Mouse (Mus musculus) testis, adult 2 months (tissue): Measurements from ENCODE around the gene Babam2. TPM values are rescaled to one million over a fixed set of nuclear protein-coding genes. Genes with fewer than 3 reads are reported as not detected.

Source experiments
- H3K27ac ChIP-seq: fragments of 200-500 bp; 2 replicates; pipeline ENCODE4 v1.5.1; 2012; ENCODE audit warnings: low read depth, low read length; ENCODE audit not compliant: control insufficient read depth, insufficient read depth
- H3K27me3 ChIP-seq: fragments of 200-500 bp; 2 replicates; pipeline ENCODE4 v1.6.1; 2012; ENCODE audit warnings: mild to moderate bottlenecking, low read length, moderate library complexity; ENCODE audit not compliant: control insufficient read depth, insufficient read depth
- H3K36me3 ChIP-seq: fragments of 200-500 bp; 2 replicates; pipeline ENCODE4 v1.6.1; 2012; ENCODE audit warnings: mild to moderate bottlenecking, low read length; ENCODE audit not compliant: control insufficient read depth, insufficient read depth
- H3K4me1 ChIP-seq: fragments of 200-500 bp; 2 replicates; pipeline ENCODE4 v1.6.1; 2012; ENCODE audit warnings: low read length; ENCODE audit not compliant: control insufficient read depth, insufficient read depth
- H3K4me3 ChIP-seq: fragments of 200-500 bp; 2 replicates; pipeline ENCODE4 v1.5.1; 2012; ENCODE audit warnings: low read depth, mild to moderate bottlenecking, low read length, moderate library complexity, mixed read lengths; ENCODE audit not compliant: control insufficient read depth
- CTCF ChIP-seq: fragments of 200-500 bp; IDR thresholded peaks from 2 replicates; pipeline ENCODE4 v1.5.1; 2012; ENCODE audit warnings: low read depth, mild to moderate bottlenecking, inconsistent platforms, low read length, moderate library complexity; ENCODE audit not compliant: control insufficient read depth, insufficient read depth, insufficient replicate concordance
- POLR2A ChIP-seq: fragments of 200-500 bp; IDR thresholded peaks from 2 replicates; pipeline ENCODE4 v1.6.1; 2012; ENCODE audit warnings: low read depth, mild to moderate bottlenecking, inconsistent platforms, low read length, moderate library complexity; ENCODE audit not compliant: control insufficient read depth
- polyA plus RNA-seq: library from polyadenylated mRNA; depleted of rRNA; stranded (reverse); fragments of >200 nt; gene quantifications from 2 replicates; pipeline ENCODE4 v1.2.3, GENCODE M21; 2012

The Babam2 gene
- polyA plus RNA-seq, 1 experiment, result 38.5 TPM

GRCm38 (mm10) chr5:31940876-31941275 is 243.4 kb downstream of the Babam2 start:
- no peaks in the 10 kb centered on the region for H3K4me1 ChIP-seq
- no peak overlapping the region for H3K27ac ChIP-seq
- no peaks in the 10 kb centered on the region for H3K27me3 ChIP-seq
- H3K4me3 ChIP-seq, result no peak overlapping the region
- no peaks in the 10 kb centered on the region for H3K36me3 ChIP-seq
- TF ChIP-seq POLR2A (no peak), CTCF (no peak)

GRCm38 (mm10) chr5:31947185-31947584 is 249.7 kb downstream of the Babam2 start:
- Histone ChIP-seq H3K4me1 (no peaks in the 10 kb centered on the region), H3K27me3 (no peaks in the 10 kb centered on the region), H3K27ac (no peak overlapping the region), H3K36me3 (no peaks in the 10 kb centered on the region), H3K4me3 (no peak overlapping the region)
- no peak for TF ChIP-seq CTCF
- TF ChIP-seq POLR2A, result no peak

DNA sequence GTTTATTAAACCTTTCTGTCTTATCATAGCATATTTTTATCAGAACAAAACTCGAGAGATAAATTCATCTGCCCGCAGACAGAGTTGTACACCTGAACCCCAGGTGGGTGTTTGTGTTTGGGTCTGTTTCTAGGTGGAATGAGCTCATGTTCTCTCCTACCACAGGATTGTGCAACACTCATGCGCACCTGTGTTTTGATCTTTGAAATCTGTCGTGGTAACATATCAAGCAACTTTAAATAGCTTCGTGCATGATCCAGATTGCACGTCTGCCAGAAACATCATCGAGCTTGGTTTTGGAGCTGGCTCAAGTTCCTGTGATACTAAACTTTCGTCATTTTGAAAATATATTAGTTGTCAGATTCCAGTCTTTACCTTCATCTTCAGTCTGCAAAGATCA is 251.9 kb downstream of the Babam2 start:
- TF ChIP-seq CTCF, result no peak
- TF ChIP-seq POLR2A, result no peak
- Histone ChIP-seq H3K27me3 (no peaks in the 10 kb centered on the region), H3K4me1 (no peaks in the 10 kb centered on the region), H3K27ac (no peak overlapping the region), H3K36me3 (no peaks in the 10 kb centered on the region), H3K4me3 (no peak overlapping the region)

DNA sequence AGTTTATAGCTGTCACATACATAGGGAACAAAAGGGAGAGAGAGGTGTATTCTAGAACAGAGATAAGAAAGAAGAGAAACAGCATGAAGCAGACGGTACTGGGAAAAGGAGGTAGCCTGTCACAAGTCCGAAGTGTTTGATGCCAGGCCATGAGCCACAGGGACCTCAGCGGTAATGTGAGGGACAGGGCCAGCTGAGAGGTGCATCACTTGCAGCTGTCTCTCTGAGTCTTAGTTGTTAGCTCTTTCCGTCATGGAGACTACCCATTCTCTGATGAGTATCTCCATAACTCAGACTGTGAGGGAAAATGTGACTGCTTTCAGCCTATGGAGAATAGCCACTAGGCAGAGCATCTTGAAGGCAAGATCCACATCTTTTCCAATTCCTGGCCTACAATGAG is 253.0 kb downstream of the Babam2 start:
- no peak overlapping the region for H3K4me3 ChIP-seq
- no peaks in the 10 kb centered on the region for H3K27me3 ChIP-seq
- H3K4me1 ChIP-seq, result no peaks in the 10 kb centered on the region
- no peak overlapping the region for H3K27ac ChIP-seq
- no peaks in the 10 kb centered on the region for H3K36me3 ChIP-seq
- no peak for TF ChIP-seq POLR2A
- TF ChIP-seq CTCF, result no peak

GRCm38 (mm10) chr5:31955184-31955583 is 257.7 kb downstream of the Babam2 start:
- Histone ChIP-seq H3K27me3 (no peaks in the 10 kb centered on the region), H3K4me1 (no peaks in the 10 kb centered on the region), H3K36me3 (no peaks in the 10 kb centered on the region), H3K27ac (no peak overlapping the region), H3K4me3 (no peak overlapping the region)
- TF ChIP-seq POLR2A (no peak), CTCF (no peak)

GRCm38 (mm10) chr5:31956336-31956735 is 258.9 kb downstream of the Babam2 start:
- H3K4me1 ChIP-seq, result no peaks in the 10 kb centered on the region
- no peak overlapping the region for H3K27ac ChIP-seq
- H3K27me3 ChIP-seq, result no peaks in the 10 kb centered on the region
- TF ChIP-seq CTCF, result no peak
- TF ChIP-seq POLR2A, result no peak
- no peaks in the 10 kb centered on the region for H3K36me3 ChIP-seq
- no peak overlapping the region for H3K4me3 ChIP-seq

- Histone ChIP-seq H3K4me3 (no peak overlapping the region), H3K27me3 (no peaks in the 10 kb centered on the region), H3K4me1 (no peaks in the 10 kb centered on the region), H3K36me3 (no peaks in the 10 kb centered on the region), H3K27ac (no peak overlapping the region)
- TF ChIP-seq POLR2A (no peak), CTCF (no peak)
Measured at GRCm38 (mm10) chr5:31959886-31960285, 262.4 kb downstream of the Babam2 start.

- Histone ChIP-seq H3K27ac (no peak overlapping the region), H3K4me1 (no peaks in the 10 kb centered on the region), H3K27me3 (no peaks in the 10 kb centered on the region), H3K4me3 (no peak overlapping the region), H3K36me3 (no peaks in the 10 kb centered on the region)
- TF ChIP-seq POLR2A (no peak), CTCF (no peak)
Measured at GRCm38 (mm10) chr5:31961423-31961822, 263.9 kb downstream of the Babam2 start.
